Mouse (Mus musculus) fat pad, adult 2 months (tissue): ENCODE data around the gene Pik3cd.
A peak's percentile ranks its signal among the peaks of the same experiment; 100 is the strongest.
"Not testable (repeated sequence)": the region's sequence is repeated elsewhere in the genome, so short reads cannot be mapped to it uniquely, and the experiment has no call there.

ENCODE experiments used
- DNase-seq: peaks from one replicate; pipeline ENCODE4 v3.0.0-alpha.2; 2011; ENCODE audit warnings: low read depth, low spot score; ENCODE audit errors: extremely low read depth

The Pik3cd gene

GRCm38 (mm10) chr4:149650493-149651193, 51.7 kb downstream of the Pik3cd start:
- no peak for DNase-seq

- no peak for DNase-seq
Measured at GRCm38 (mm10) chr4:149648031-149648805, 54.2 kb downstream of the Pik3cd start.

GRCm38 (mm10) chr4:149645761-149646160, 56.6 kb downstream of the Pik3cd start:
- peak; percentile 58 for DNase-seq

GRCm38 (mm10) chr4:149641956-149642355, 60.4 kb downstream of the Pik3cd start:
- DNase-seq: no peak

- no peak for DNase-seq
Measured at GRCm38 (mm10) chr4:149641400-149641799, 61.0 kb downstream of the Pik3cd start.

GRCm38 (mm10) chr4:149640831-149641230, 61.5 kb downstream of the Pik3cd start:
- DNase-seq: no peak

DNA sequence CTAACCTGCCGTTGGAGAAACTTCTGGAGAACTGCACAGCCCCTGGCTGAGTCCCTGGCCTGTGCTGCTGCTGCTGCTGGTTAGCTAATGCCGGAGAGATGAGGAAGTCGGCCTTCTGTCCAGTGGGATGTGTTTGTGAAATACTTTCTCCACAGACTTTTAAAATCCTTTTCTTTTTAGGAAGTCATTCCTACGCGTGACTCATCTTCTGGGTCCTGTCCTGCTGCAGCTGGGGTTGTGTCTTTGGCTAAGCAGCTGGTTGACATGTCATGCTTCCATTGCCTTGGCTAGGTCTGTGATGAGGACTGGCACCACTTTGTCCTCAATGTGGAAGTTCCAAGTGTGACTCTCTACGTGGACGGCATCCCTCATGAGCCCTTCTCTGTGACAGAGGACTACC, 64.4 kb downstream of the Pik3cd start:
- no peak for DNase-seq

DNA sequence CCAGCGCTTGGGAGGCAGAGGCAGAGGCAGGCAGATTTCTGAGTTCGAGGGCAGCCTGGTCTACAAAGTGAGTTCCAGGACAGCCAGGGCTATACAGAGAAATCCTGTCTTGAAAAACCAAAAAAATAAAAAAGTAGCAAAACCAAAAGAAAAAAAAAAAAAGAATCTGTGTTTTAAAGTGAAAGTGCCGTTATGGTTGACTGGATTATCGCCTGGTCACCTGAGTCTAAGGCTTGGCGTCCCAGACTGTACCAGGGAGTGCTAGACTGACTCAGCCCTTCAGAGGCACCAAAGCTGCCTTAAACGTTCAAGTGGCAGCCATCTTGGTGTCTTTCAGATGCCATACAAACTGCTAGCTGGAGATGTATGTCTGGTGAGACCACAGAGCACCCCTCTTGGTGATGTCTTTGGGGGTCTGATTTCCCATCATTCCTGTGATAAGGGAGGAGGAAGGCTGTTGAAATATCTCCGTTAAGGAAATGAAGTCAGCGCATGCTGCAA, 66.4 kb downstream of the Pik3cd start:
- DNase-seq: no peak

GRCm38 (mm10) chr4:149634966-149635365, 67.4 kb downstream of the Pik3cd start:
- no peak for DNase-seq

DNA sequence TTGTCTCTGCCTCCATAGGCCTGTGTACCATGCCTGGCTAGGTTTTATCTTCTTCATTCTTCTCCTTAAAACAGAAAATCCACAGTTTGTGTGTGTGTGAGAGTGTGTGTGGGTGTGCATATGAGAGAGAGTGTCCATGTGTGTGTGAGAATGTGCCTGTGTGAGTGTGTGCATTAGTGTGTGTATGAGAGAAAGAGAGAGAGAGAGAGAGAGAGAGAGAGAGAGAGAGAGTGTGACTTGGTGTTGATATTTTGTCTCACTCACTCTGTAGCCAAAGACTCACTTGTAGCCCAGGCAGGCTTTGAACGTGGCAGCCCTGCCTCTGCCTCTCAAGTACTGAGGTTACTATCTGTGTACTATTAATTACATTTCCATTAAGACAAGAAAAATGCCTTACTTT, 68.2 kb downstream of the Pik3cd start:
- DNase-seq: no peak

GRCm38 (mm10) chr4:149632670-149633307, 69.6 kb downstream of the Pik3cd start:
- DNase-seq: no peak

DNA sequence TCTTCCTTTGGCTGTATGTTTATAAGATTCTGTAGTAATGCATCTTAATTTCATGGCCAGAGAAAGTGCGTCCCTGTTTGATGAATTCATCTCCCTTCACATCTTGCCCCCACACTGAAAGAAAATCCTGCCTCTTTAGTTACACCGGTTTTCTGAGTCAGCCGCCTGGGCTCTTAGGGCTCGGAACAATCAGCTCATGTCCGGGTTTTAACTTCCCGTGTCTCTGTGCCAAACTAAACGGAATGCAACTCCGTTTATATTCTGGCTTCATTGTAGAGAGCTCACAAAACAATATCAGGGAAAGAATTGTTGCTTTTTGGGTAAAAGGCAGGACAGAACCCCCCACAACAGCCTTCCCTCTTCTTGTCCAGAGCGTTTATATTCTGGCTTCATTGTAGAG, 73.6 kb downstream of the Pik3cd start:
- DNase-seq: no peak

DNA sequence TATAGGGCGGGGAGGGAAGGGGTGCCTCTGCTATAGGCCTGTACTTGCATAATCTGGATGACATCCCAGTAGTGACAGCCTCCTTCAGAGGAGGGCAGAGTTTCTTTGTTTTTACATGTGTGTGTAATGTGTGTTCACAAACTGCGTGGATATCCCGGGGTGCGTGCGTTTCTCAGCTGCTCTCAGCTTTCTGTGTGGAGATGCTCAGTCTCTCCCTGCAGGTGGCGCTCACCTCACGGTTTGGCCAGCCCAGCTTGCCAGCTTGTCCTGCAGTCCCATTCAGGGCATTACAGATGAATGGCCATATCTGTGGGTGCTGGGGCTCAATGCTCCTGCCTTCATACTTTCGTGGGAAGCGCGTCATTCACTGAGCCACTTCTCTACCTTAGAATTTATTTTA, 74.0 kb downstream of the Pik3cd start:
- DNase-seq: no peak

DNA sequence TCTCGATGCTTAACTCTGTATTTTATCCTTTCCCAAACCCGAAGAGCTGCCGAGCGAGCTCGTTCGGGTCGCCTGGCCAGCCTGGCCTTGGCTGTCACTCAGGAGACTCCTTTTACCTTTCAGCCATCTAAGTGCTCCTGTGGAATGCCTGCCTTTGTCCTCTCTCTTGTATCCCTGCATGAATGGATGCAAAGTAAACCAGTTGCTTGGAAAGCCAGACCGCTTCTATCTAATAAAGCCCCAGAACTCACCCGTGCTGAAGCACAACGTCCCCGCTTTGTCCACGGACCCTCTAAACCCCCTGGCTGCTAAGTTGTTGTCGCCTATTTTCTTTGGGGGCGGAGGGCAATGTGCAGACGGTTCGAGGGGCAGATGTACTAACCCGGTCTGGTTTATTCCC, 75.6 kb downstream of the Pik3cd start:
- no peak for DNase-seq

GRCm38 (mm10) chr4:149623711-149624110, 78.7 kb downstream of the Pik3cd start:
- peak; percentile 11 for DNase-seq

DNA sequence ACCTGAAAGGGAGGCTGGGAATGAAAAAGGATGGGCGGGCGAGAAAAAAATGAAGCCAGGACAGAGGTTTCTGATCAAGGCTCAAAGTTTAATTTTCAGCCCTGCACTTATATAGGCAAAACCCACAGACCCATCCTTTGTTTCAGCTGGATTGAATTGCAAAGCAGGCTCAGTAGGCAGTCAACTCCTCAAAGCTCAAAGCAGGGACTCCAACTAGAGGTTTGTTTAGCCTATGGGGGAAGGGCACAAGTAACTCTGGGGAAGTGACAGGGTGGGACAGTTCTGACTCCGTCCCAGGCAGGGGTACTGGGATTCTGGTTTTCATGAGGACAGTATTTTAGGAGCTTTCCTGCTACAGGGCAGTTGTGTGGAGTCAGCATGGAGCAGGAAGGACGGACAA, 81.1 kb downstream of the Pik3cd start:
- no peak for DNase-seq

DNA sequence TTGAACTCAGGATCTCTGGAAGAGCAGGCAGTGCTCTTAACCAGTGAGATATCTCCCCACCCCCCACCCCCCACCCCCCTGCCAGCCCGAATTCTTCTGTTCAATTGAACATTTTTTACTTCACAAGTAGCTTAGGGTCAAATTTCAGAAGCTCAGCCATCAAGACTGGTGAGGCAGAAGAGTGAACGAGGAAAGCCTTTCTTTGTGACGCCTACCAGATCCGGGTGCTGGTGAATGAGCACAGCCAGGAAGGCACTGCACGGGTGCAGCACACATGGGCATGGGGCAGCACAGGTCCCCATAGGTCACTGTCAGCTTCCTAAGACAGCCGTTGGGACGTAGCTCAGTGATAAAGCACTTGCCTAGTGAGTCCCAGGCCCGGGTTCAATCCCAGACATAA, 82.4 kb downstream of the Pik3cd start:
- DNase-seq: no peak

DNA sequence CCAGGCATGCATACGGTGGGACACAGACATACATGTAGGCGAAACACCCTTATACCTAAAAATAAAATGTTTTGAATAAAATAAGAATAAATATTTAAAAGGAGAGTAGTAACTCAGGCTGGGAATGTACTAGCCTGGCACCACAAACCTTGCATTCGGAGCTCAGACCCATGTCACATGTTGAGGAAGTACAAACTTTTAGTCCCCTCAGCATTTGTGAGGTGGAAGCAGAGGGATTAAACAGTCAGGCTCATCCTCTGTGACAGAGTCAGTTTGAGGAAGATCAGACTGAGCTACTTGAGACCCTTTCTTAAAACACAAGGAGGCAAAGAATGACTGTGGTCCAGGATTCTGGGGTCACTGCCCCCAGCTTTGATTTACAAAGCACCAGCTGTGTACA, 85.4 kb downstream of the Pik3cd start:
- DNase-seq: not testable (repeated sequence)

DNA sequence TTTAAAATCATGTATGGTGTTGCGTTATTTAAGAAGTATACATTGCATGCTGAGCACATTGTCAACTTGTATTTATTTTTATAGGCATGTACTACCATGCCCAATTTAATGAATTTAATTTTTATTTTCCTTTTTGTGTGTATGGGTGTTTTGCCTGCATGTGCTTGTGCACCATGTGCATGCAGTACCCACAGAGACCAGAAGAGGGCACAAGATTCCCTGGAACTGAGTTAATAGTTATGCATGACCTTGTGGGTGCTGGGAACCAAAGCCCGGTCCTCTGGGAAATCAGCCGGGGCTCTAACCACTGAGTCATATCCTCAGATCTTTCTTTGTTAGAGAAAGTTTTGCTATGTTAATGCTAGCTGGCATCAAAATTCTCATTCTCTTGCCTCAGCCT, 87.5 kb downstream of the Pik3cd start:
- no peak for DNase-seq

- DNase-seq: not testable (repeated sequence)
Measured at GRCm38 (mm10) chr4:149613497-149613896, 88.9 kb downstream of the Pik3cd start.

DNA sequence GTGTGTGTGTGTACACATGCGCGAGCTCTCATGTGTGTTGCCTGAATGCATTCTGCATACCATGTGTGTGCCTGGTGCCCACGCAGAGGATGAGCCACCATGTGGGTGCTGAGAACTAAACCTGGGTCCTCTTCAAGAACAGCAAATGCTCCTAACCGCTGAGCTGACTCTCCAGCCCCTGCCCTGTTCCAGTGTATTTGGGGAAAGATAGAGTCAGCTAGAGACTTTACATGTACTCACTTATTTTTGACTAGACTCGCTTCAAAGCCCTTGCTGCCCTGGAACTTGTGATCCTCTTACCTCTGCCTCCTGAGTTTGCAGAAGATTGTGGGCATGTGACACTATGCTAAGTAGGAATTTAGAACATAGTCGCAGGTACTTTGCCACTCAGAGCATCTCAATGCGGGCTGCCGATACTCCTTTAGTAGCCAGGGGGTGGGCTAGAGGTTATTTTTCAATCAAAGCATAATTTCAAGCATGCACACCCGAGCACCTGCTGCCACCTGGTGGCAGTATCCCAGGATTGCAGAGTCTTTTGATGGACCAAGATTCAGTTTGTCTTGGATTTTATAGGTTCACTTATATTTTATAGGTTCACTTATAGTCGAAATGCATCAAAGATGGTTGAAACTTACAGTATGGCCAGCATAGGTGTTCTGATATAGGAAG, 90.9 kb downstream of the Pik3cd start:
- no peak for DNase-seq
